ENCODE assay signal across 22 mouse cellular contexts in genomic region chr5:134734072-134734471, GRCm38 (mm10). TPM values are rescaled to one million over a fixed set of nuclear protein-coding genes. Genes with fewer than 3 reads are reported as not detected.
A peak's percentile ranks its signal among the peaks of the same experiment; 100 is the strongest.
DNase-seq lines count a peak whose midpoint lies in the region; ATAC-seq and TF ChIP-seq lines count a peak whose summit lies in the region.
"Had no signal": no experiment of that assay in that cellular context is flagged by ENCODE, and none has a peak within 500 bp of the region (broad histone marks: within the 10 kb centered on the region; RNA-seq: fewer than 3 reads in every experiment).

No protein-coding gene starts in this region.

- H3K27ac ChIP-seq in kidney, embryonic 14.5 days (ENCODE audit: low read depth, low read length) = no peak overlapping the region
- peak overlapping the region; percentile 13; the same call in 1 of the 2 replicates for H3K27ac ChIP-seq in stomach, postnatal 0 days (replicated peaks)
- H3K27ac ChIP-seq: embryonic facial prominence, embryonic 13.5 days; forebrain, embryonic 10.5 days; hindbrain, postnatal 0 days; lung, embryonic 15.5 days; neural tube, embryonic 13.5 days had no signal

- H3K9ac ChIP-seq in kidney, embryonic 14.5 days (ENCODE audit: low read depth, low read length) = no peak overlapping the region
- no peak overlapping the region for H3K9ac ChIP-seq in stomach, postnatal 0 days (ENCODE audit: low read length)
- H3K9ac ChIP-seq: embryonic facial prominence, embryonic 13.5 days; lung, embryonic 15.5 days; neural tube, embryonic 13.5 days had no signal

- TF ChIP-seq CTCF in stomach, postnatal 0 days (IDR thresholded peaks at IDR 0.05; ENCODE audit: low read depth) = no peak

- H3K36me3 ChIP-seq in kidney, embryonic 14.5 days (ENCODE audit: control insufficient read depth, insufficient read depth, low read length) = no peaks in the 10 kb centered on the region
- peaks cover 2% of the 10 kb centered on the region; the same call in 1 of the 2 replicates for H3K36me3 ChIP-seq in stomach, postnatal 0 days (ENCODE audit: control insufficient read depth, insufficient read depth, low read length)
- H3K36me3 ChIP-seq: forebrain, embryonic 10.5 days; neural tube, embryonic 13.5 days had no signal

- no peaks in the 10 kb centered on the region for H3K4me1 ChIP-seq in kidney, embryonic 14.5 days (ENCODE audit: control insufficient read depth, insufficient read depth, low read length)
- H3K4me1 ChIP-seq in stomach, postnatal 0 days (replicated peaks; ENCODE audit: control insufficient read depth, insufficient read depth) = 0 out of 2 replicates have a peak, but pooled peaks cover 3% of the 10 kb centered on the region
- H3K4me1 ChIP-seq: lung, embryonic 15.5 days; neural tube, embryonic 13.5 days had no signal

- H3K4me3 ChIP-seq in kidney, embryonic 14.5 days (ENCODE audit: low read length) = no peak overlapping the region
- no peak overlapping the region for H3K4me3 ChIP-seq in stomach, postnatal 0 days (ENCODE audit: low read depth, low read length)
- H3K4me3 ChIP-seq: embryonic facial prominence, embryonic 13.5 days; forebrain, embryonic 10.5 days; lung, embryonic 15.5 days; neural tube, embryonic 13.5 days had no signal

- no peak overlapping the region for H3K4me2 ChIP-seq in kidney, embryonic 14.5 days (replicated peaks; ENCODE audit: low read depth, low read length)
- no peak overlapping the region for H3K4me2 ChIP-seq in stomach, postnatal 0 days (replicated peaks; ENCODE audit: low read depth)
- H3K4me2 ChIP-seq: embryonic facial prominence, embryonic 13.5 days; liver, embryonic 11.5 days; lung, embryonic 15.5 days; neural tube, embryonic 13.5 days had no signal

- no peaks in the 10 kb centered on the region for H3K27me3 ChIP-seq in kidney, embryonic 14.5 days (ENCODE audit: control insufficient read depth, insufficient read depth, low read length)
- no peaks in the 10 kb centered on the region for H3K27me3 ChIP-seq in stomach, postnatal 0 days (ENCODE audit: control insufficient read depth, insufficient read depth, low read length)
- H3K27me3 ChIP-seq: embryonic facial prominence, embryonic 13.5 days; lung, embryonic 15.5 days; neural tube, embryonic 13.5 days had no signal

- no peaks in the 10 kb centered on the region for H3K9me3 ChIP-seq in kidney, embryonic 14.5 days (ENCODE audit: control insufficient read depth, low read length)
- no peaks in the 10 kb centered on the region for H3K9me3 ChIP-seq in stomach, postnatal 0 days (ENCODE audit: control insufficient read depth, low read length)
- H3K9me3 ChIP-seq: embryonic facial prominence, embryonic 13.5 days; forebrain, embryonic 10.5 days; lung, embryonic 15.5 days; neural tube, embryonic 13.5 days had no signal

- 83% methylated on average over 5 of the region's 5 CpGs for WGBS in kidney, embryonic 14.5 days
- WGBS in stomach, postnatal 0 days = 37% methylated on average over 5 of the region's 5 CpGs

- DNase-seq in kidney, adult 9 months = peak; percentile 21
- DNase-seq in testis, postnatal 14 days (ENCODE audit: low spot score) = peak; percentile 29
- DNase-seq in testis, postnatal 10 days (ENCODE audit: low spot score) = no peak
- DNase-seq in layer of hippocampus, postnatal 36 days = peak; percentile 28 to 45
- no peak for DNase-seq in stomach, postnatal 0 days (ENCODE audit: low spot score)
- no peak for DNase-seq in urinary bladder, postnatal 14 days (ENCODE audit: low spot score)
- no peak for DNase-seq in urinary bladder, postnatal 36 days (ENCODE audit: low spot score in 2 of 2)
- DNase-seq: adrenal gland, postnatal 25 days; cerebellum, adult 8-10 months; gastrocnemius, postnatal 25 days; heart, postnatal 36 days; kidney, adult 18-20 months; thymus, postnatal 14 days had no signal

- ATAC-seq in kidney, embryonic 14.5 days (ENCODE audit: low FRiP score, low TSS enrichment) = no peak
- ATAC-seq in stomach, postnatal 0 days (ENCODE audit: low FRiP score, low TSS enrichment) = peak; percentile 46; the same call in 1 of the 2 replicates
- ATAC-seq: hindbrain, postnatal 0 days had no signal

- no peak for TF ChIP-seq EP300 in stomach, postnatal 0 days (optimal IDR thresholded peaks at IDR 0.05)

RNA-seq across cellular contexts. Expression of gene Eln, which starts 13.1 kb away (rescaled TPM):
- polyA plus RNA-seq in kidney, embryonic 14.5 days (2014; fragmentation: Nextera tagmentation; extraction: Ambion mirVana) = 7.7 and 9.5 TPM in 2 replicates
- total RNA-seq in layer of hippocampus, postnatal 36 days (2021) = 10 to 100 TPM in 1 of 2 experiments, 1 to 10 TPM in 1; 8.9 to 11.4 TPM
- 254 and 340 TPM in 2 replicates for polyA plus RNA-seq in stomach, postnatal 0 days (2015; fragmentation: Nextera tagmentation; extraction: Ambion mirVana)
- total RNA-seq: common myeloid progenitor, adult 5-6 weeks; monocyte, adult 5-6 weeks had no signal

RNA-seq across cellular contexts. Expression of gene Limk1, which starts 45.7 kb away (rescaled TPM):
- 6.7 and 9.1 TPM in 2 replicates for polyA plus RNA-seq in kidney, embryonic 14.5 days (2014; fragmentation: Nextera tagmentation; extraction: Ambion mirVana)
- total RNA-seq in layer of hippocampus, postnatal 36 days (2021) = 10 to 100 TPM; 39.1 to 40.1 TPM
- 1.9 and 2.2 TPM in 2 replicates for polyA plus RNA-seq in stomach, postnatal 0 days (2015; fragmentation: Nextera tagmentation; extraction: Ambion mirVana)

Comparison
In these comparisons a context has a peak if more than half of its experiments do, and no peak if none do; other contexts are left out.
1. DNase-seq: peak in kidney, adult 9 months (single experiment), testis, postnatal 14 days (single experiment) and layer of hippocampus, postnatal 36 days (2 of 2); none in testis, postnatal 10 days (single experiment), stomach, postnatal 0 days (single experiment), urinary bladder, postnatal 14 days (single experiment) and urinary bladder, postnatal 36 days (0 of 2).
2. RNA of gene Eln, which starts 13.1 kb away (polyA plus RNA-seq): 254 to 340 TPM in stomach, postnatal 0 days; 7.7 to 9.5 TPM in kidney, embryonic 14.5 days; every median in the first group is over 10 times any median in the second.